Mouse (Mus musculus) embryonic fibroblast, embryonic 13.5 days (primary cell): ENCODE results near the gene 1190005I06Rik. TPM values are rescaled to one million over a fixed set of nuclear protein-coding genes. Genes with fewer than 3 reads are reported as not detected.

ENCODE experiments used
- H3K27ac ChIP-seq: 2 replicates; pipeline ENCODE4 v1.5.1; 2012; ENCODE audit warnings: low read length, control low read depth, inconsistent platforms; ENCODE audit not compliant: insufficient read depth
- H3K4me1 ChIP-seq: 2 replicates; pipeline ENCODE4 v1.6.1; 2011; ENCODE audit warnings: low read length; ENCODE audit not compliant: control insufficient read depth, insufficient read depth
- H3K4me3 ChIP-seq: 2 replicates; pipeline ENCODE4 v1.5.1; 2011; ENCODE audit warnings: mild to moderate bottlenecking, control low read depth, low read length; ENCODE audit not compliant: insufficient read depth
- CTCF ChIP-seq: IDR thresholded peaks from 2 replicates; pipeline ENCODE4 v1.5.1; 2011; ENCODE audit warnings: mild to moderate bottlenecking, control low read depth, low read length, moderate library complexity, borderline replicate concordance; ENCODE audit not compliant: insufficient read depth
- POLR2A ChIP-seq: IDR thresholded peaks from 2 replicates; pipeline ENCODE4 v1.6.1; 2011; ENCODE audit warnings: low read depth, mild to moderate bottlenecking, control low read depth, low read length, moderate library complexity
- polyA plus RNA-seq: library from polyadenylated mRNA; stranded (reverse); fragments of >200 nt; gene quantifications from 2 replicates; pipeline ENCODE4 v1.2.4, GENCODE M21; 2011; ENCODE audit warnings: low read depth; ENCODE audit not compliant: missing spikeins, insufficient read length

Gene 1190005I06Rik
- polyA plus RNA-seq, result 0.75 and 2.2 TPM in 2 replicates

- no peak within 1 kb of the TSS for H3K27ac ChIP-seq
- no peak within 1 kb of the TSS for H3K4me3 ChIP-seq
- H3K4me1 ChIP-seq, result no peaks in the 10 kb centered on the region
- TF ChIP-seq CTCF (no peak), POLR2A (no peak)
These were observed at the start of gene 1190005I06Rik for GRCm38 (mm10) chr8:120647532-120647931. TSS of gene 1190005I06Rik (minus strand) at chr8:120647632.

- H3K4me3 ChIP-seq, result no peak overlapping the region
- TF ChIP-seq CTCF (no peak), POLR2A (no peak)
- H3K27ac ChIP-seq, result no peak overlapping the region
- H3K4me1 ChIP-seq, result no peaks in the 10 kb centered on the region
These were observed 49.1 kb upstream of the 1190005I06Rik start for GRCm38 (mm10) chr8:120696401-120697153.

GRCm38 (mm10) chr8:120693861-120694493, 46.5 kb upstream of the 1190005I06Rik start:
- Histone ChIP-seq H3K27ac (no peak overlapping the region), H3K4me1 (no peaks in the 10 kb centered on the region), H3K4me3 (no peak overlapping the region)
- TF ChIP-seq CTCF, result no peak
- no peak for TF ChIP-seq POLR2A

DNA sequence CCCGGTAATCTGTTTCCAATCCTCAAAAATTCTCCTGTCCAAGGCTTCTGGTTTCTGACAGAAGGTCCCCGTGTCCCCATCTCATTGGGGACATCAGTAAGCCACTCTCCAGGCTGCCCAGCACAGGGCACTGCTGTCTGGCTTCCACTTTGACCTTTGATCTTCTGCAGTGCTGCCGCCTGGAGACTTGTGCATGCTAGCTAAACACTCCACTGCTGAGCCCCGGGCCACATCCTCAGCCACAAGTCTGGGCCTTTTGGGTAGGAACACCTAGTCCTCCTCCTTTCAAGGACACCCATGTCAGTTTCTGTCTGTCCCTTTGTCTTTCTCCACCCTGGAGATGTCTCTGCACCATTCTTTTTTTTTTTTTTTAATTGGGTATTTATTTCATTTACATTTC, 45.5 kb upstream of the 1190005I06Rik start:
- no peak for TF ChIP-seq POLR2A
- no peak for TF ChIP-seq CTCF
- H3K4me3 ChIP-seq, result no peak overlapping the region
- H3K4me1 ChIP-seq, result no peaks in the 10 kb centered on the region
- H3K27ac ChIP-seq, result no peak overlapping the region

- TF ChIP-seq POLR2A (no peak), CTCF (no peak)
- Histone ChIP-seq H3K4me1 (no peaks in the 10 kb centered on the region), H3K27ac (no peak overlapping the region), H3K4me3 (no peak overlapping the region)
These were observed 41.1 kb upstream of the 1190005I06Rik start for GRCm38 (mm10) chr8:120688511-120688910.

DNA sequence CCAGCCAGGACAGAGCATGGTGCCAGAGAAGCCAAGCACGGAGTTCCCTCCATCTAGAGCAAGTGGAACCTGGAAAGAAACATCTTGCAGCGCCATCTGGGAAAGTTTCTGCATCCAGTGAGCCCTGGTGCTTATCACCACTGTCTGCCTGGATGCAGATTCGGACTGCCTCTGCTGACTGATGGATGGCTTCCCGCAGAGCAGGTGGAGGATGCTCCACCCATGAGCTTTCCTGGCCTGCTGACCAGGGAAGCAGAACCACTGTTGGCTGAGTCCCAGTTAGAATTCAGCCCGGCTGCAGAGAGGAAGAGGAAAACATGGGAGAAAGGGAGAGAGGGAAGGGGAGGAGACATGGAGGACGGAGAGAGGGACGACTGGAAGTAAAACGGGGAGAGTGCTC, 40.4 kb upstream of the 1190005I06Rik start:
- Histone ChIP-seq H3K4me3 (no peak overlapping the region), H3K27ac (no peak overlapping the region), H3K4me1 (no peaks in the 10 kb centered on the region)
- TF ChIP-seq POLR2A (no peak), CTCF (no peak)

GRCm38 (mm10) chr8:120686576-120686975, 39.1 kb upstream of the 1190005I06Rik start:
- TF ChIP-seq CTCF (no peak), POLR2A (no peak)
- Histone ChIP-seq H3K27ac (no peak overlapping the region), H3K4me1 (no peaks in the 10 kb centered on the region), H3K4me3 (no peak overlapping the region)

DNA sequence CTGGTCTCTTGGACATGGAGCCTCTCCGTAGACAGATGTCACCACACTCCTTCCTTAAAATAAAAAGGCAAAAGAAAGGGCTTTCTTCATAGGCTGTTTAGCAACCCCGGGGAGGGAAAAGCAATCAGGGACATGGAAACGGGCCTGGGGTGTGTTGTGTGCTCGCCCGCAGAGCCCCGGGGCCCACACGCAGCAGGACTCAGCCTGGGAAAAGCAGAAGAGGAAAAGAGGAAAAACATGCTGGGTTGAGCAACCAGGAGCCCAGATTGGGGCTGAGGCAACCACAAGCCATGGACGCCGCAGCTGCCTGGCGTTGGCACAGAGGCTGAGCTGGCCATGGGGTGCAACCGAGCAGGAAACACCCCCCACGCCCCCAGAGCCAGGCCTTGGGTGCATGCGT, 38.6 kb upstream of the 1190005I06Rik start:
- Histone ChIP-seq H3K27ac (no peak overlapping the region), H3K4me3 (no peak overlapping the region), H3K4me1 (no peaks in the 10 kb centered on the region)
- no peak for TF ChIP-seq CTCF
- no peak for TF ChIP-seq POLR2A

DNA sequence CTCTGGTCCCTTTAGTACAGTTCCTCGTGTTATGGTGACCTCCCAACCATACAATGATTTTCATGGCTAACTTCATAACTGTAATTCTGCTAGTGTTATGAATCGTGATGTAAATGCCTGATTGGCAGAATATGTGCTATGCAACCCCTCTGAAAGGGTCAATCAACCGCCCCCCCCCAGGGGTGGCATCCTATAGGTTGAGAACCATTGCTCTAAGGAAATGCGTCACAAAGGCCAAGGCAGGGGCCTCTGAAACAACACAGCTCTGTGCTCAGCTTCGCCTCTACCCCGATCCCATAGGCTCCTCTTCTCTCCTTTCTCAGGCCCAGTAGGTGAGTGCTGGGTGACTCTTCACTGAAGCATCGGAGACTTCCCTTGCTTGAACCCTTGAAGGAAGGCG, 38.2 kb upstream of the 1190005I06Rik start:
- H3K27ac ChIP-seq, result no peak overlapping the region
- TF ChIP-seq POLR2A (no peak), CTCF (no peak)
- H3K4me1 ChIP-seq, result no peaks in the 10 kb centered on the region
- H3K4me3 ChIP-seq, result no peak overlapping the region

GRCm38 (mm10) chr8:120685097-120685496, 37.7 kb upstream of the 1190005I06Rik start:
- Histone ChIP-seq H3K27ac (no peak overlapping the region), H3K4me1 (no peaks in the 10 kb centered on the region), H3K4me3 (no peak overlapping the region)
- TF ChIP-seq CTCF (no peak), POLR2A (no peak)

- no peak overlapping the region for H3K27ac ChIP-seq
- no peak overlapping the region for H3K4me3 ChIP-seq
- TF ChIP-seq POLR2A (no peak), CTCF (no peak)
- no peaks in the 10 kb centered on the region for H3K4me1 ChIP-seq
These were observed 36.6 kb upstream of the 1190005I06Rik start for GRCm38 (mm10) chr8:120684082-120684481.
